Mouse (Mus musculus): ENCODE data around the gene Mup6.
"Not testable (repeated sequence)": the region's sequence is repeated elsewhere in the genome, so short reads cannot be mapped to it uniquely, and the experiment has no call there.

Gene Mup6

GRCm38 (mm10) chr4:59963405-59964344 lies at the start of gene Mup6:
TSS of gene Mup6 (plus strand) at chr4:59964294.
- no peak for DNase-seq (ENCODE audit: low spot score)

GRCm38 (mm10) chr4:59914608-59915403 lies 49.3 kb upstream of the Mup6 start, which contains the start of gene Slc46a2:
TSS of gene Slc46a2 (minus strand) at chr4:59915056.
- peak; percentile 13 for DNase-seq (ENCODE audit: low spot score)

GRCm38 (mm10) chr4:59917966-59918365 lies 46.1 kb upstream of the Mup6 start:
- no peak for DNase-seq (ENCODE audit: low spot score)

GRCm38 (mm10) chr4:59925082-59925481 lies 39.0 kb upstream of the Mup6 start:
- no peak for DNase-seq (ENCODE audit: low spot score)

- DNase-seq (ENCODE audit: low spot score): no peak
Observed at GRCm38 (mm10) chr4:59927666-59928065, 36.4 kb upstream of the Mup6 start.

GRCm38 (mm10) chr4:59928347-59928746 lies 35.7 kb upstream of the Mup6 start:
- peak; percentile 53 for DNase-seq (ENCODE audit: low spot score)

GRCm38 (mm10) chr4:59932505-59933281 lies 31.4 kb upstream of the Mup6 start:
- no peak for DNase-seq (ENCODE audit: low spot score)

GRCm38 (mm10) chr4:59937543-59937942 lies 26.6 kb upstream of the Mup6 start:
- no peak for DNase-seq (ENCODE audit: low spot score)

- no peak for DNase-seq (ENCODE audit: low spot score)
Observed at GRCm38 (mm10) chr4:59960610-59961009, 3.5 kb upstream of the Mup6 start, which contains the start of gene Mup4. TSS of gene Mup4 (minus strand) at chr4:59960710.

GRCm38 (mm10) chr4:59997894-59998293 lies 33.8 kb downstream of the Mup6 start:
- DNase-seq (ENCODE audit: low spot score): not testable (repeated sequence)

- DNase-seq (ENCODE audit: low spot score): not testable (repeated sequence)
Observed at GRCm38 (mm10) chr4:60020141-60020540, 56.0 kb downstream of the Mup6 start.

- DNase-seq (ENCODE audit: low spot score): not testable (repeated sequence)
Observed at GRCm38 (mm10) chr4:60029334-60030111, 65.4 kb downstream of the Mup6 start.
